Mouse (Mus musculus): Measurements from ENCODE around the gene Slc26a6. TPM values are rescaled to one million over a fixed set of nuclear protein-coding genes. Genes with fewer than 3 reads are reported as not detected.

The Slc26a6 gene
- polyA plus RNA-seq, 1 experiment, result 38.2 TPM

DNA sequence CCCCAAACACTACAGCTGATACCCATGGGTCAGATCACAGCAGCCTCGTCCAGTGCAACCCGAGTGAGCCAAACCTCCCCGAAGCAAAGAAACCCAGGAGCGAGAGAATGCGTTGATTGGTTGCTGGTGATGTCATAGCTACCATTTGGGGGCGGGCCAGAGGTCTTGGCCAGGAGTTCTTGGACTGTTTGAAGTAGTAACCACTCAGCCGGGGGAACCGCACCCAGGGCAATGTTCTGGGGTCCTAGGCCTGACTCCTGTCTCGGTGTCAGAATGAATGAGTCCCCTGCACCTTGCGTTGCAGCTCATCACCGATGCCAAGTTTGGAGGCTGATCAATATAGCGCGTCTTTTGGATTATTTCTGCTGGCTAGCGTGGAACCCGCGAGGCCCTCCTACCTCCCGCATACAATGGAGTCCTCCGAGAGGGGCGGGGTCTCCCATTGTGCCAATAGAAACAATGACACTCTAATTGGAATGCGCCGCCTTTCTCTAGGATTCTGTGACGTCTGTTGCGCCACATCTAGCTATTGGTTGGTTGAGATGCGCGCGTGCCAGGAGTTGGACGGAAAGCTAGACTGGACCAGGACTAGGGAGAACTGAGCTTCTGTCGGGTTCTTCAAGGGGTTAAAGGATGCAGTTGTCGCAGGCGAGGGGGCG is 28.2 kb upstream of the Slc26a6 start:
- H3K4me3 ChIP-seq (ENCODE audit: control insufficient read depth, insufficient read depth, low read length), result no peak overlapping the region
- H3K4me1 ChIP-seq (replicated peaks; ENCODE audit: control insufficient read depth, insufficient read depth, low read length), result peaks cover 12% of the 10 kb centered on the region; the same call in 1 of the 2 replicates
- no peak overlapping the region for H3K27ac ChIP-seq (ENCODE audit: control insufficient read depth, insufficient read depth, low read length)
- H3K27me3 ChIP-seq (ENCODE audit: control insufficient read depth, insufficient read depth, low read length), result peaks cover 14% of the 10 kb centered on the region
- H3K36me3 ChIP-seq (ENCODE audit: control insufficient read depth, insufficient read depth, low read length), result no peaks in the 10 kb centered on the region
- no peak for TF ChIP-seq POLR2A (IDR thresholded peaks at IDR 0.05; ENCODE audit: control insufficient read depth, extremely low read depth, insufficient read depth, low read length, poor library complexity)
- no peak for TF ChIP-seq CTCF (IDR thresholded peaks at IDR 0.05; ENCODE audit: borderline replicate concordance, control insufficient read depth, extremely low read depth, insufficient read depth, low read length, poor library complexity)
- 16% methylated on average over 31 of the region's 31 CpGs for WGBS
- no peak for DNase-seq

DNA sequence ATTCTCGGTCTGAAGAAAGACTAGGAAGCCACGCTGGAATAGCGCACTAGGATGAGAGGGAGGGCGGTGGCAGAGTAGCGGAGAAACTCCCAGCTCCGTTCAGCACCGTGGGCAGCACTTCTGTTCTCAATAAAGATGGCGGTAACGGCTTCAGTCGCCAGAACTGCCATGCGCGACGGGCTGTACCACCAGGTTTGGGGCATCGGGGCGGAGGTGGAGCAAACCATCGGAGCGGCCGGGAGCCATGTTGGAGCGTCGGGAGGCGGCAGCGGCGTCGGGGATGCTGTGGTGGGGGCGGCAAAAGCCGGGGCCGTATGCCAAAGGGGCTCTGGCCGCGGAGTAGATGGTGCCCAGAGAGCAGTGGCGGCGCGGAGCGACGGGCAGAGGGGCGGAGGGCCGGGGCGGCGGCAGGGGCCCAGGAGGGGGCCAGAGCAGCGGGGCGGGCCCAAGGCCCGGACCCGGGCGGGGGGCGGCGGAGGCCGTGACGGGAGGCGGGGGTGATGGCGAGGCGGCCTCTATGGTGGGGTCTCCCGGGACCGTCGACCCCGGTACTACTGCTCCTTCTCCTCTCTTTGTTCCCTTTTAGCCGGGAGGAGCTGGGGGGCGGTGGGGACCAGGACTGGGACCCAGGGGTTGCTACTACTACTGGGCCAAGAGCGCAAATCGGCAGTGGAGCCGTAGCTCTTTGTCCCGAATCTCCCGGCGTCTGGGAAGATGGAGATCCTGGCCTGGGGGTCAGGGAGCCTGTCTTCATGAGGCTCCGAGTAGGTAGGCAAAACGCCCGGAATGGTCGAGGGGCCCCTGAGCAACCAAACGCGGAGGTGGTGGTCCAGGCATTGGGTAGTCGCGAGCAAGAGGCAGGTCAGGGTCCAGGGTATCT is 27.0 kb upstream of the Slc26a6 start, which contains the start of gene Celsr3:
Gene Celsr3 (plus strand): TSS at position 501 of the 880 bp plus-strand sequence.
- H3K4me1 ChIP-seq (replicated peaks; ENCODE audit: control insufficient read depth, insufficient read depth, low read length), result peaks cover 12% of the 10 kb centered on the region; the same call in 1 of the 2 replicates
- H3K27me3 ChIP-seq (ENCODE audit: control insufficient read depth, insufficient read depth, low read length), result peaks cover 14% of the 10 kb centered on the region
- H3K27ac ChIP-seq (ENCODE audit: control insufficient read depth, insufficient read depth, low read length), result no peak within 1 kb of the TSS

DNA sequence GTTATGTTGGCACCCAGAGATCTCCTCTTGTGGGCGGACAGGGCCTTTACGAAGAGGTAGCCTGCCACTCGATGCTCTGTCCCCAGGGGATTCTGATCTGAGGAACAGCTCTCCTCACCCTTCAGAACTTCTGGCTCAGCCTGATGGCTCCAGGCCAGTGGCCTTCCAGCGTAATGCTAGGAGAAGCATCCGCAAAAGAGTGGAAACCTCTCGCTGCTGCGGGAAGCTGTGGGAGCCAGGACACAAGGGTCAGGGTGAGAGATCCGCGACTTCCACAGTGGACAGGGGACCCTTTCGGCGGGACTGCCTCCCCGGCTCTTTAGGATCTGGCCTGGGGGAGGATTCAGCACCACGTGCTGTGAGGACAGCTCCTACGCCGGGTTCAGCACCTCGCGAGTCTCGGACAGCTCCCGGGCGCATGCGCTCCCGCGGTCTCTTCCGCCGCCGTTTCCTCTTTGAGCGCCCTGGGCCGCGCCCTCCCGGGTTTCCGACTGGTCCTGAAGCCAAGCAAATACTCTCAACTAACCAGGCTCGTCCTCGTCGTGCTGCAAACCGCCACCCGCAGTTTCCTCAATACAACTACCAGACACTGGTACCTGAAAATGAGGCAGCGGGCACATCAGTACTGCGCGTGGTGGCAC is 26.3 kb upstream of the Slc26a6 start:
- H3K4me1 ChIP-seq (replicated peaks; ENCODE audit: control insufficient read depth, insufficient read depth, low read length), result peaks cover 18% of the 10 kb centered on the region; the same call in 1 of the 2 replicates
- peaks cover 20% of the 10 kb centered on the region for H3K27me3 ChIP-seq (ENCODE audit: control insufficient read depth, insufficient read depth, low read length)
- DNase-seq, result peak; percentile 74
- no peak overlapping the region for H3K27ac ChIP-seq (ENCODE audit: control insufficient read depth, insufficient read depth, low read length)
- TF ChIP-seq CTCF (IDR thresholded peaks at IDR 0.05; ENCODE audit: borderline replicate concordance, control insufficient read depth, extremely low read depth, insufficient read depth, low read length, poor library complexity) (no peak), POLR2A (IDR thresholded peaks at IDR 0.05; ENCODE audit: control insufficient read depth, extremely low read depth, insufficient read depth, low read length, poor library complexity) (no peak)
- 3% methylated on average over 39 of the region's 39 CpGs for WGBS
- peak overlapping the region; percentile 12 for H3K4me3 ChIP-seq (ENCODE audit: control insufficient read depth, insufficient read depth, low read length)
- H3K36me3 ChIP-seq (ENCODE audit: control insufficient read depth, insufficient read depth, low read length), result no peaks in the 10 kb centered on the region

More for the DNA sequence above, 27.0 kb upstream of the Slc26a6 start, which contains the start of gene Celsr3:
- Histone ChIP-seq H3K36me3 (ENCODE audit: control insufficient read depth, insufficient read depth, low read length) (no peaks in the 10 kb centered on the region), H3K4me3 (ENCODE audit: control insufficient read depth, insufficient read depth, low read length) (peak within 1 kb of the TSS; percentile 12)
- 8% methylated on average over 68 of the region's 70 CpGs for WGBS
- no peak for DNase-seq
- TF ChIP-seq CTCF (IDR thresholded peaks at IDR 0.05; ENCODE audit: borderline replicate concordance, control insufficient read depth, extremely low read depth, insufficient read depth, low read length, poor library complexity), result no peak

DNA sequence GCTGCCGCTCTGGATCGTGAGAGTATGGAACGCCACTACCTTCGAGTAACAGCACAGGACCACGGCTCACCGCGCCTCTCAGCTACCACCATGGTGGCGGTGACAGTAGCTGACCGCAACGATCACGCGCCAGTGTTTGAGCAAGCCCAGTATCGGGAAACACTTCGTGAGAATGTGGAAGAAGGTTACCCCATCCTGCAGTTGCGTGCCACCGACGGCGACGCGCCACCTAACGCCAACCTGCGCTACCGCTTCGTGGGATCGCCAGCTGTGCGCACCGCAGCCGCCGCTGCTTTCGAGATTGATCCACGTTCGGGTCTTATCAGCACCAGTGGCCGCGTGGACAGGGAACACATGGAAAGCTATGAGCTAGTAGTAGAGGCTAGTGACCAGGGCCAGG is 25.6 kb upstream of the Slc26a6 start:
- no peak for TF ChIP-seq CTCF (IDR thresholded peaks at IDR 0.05; ENCODE audit: borderline replicate concordance, control insufficient read depth, extremely low read depth, insufficient read depth, low read length, poor library complexity)
- no peak for TF ChIP-seq POLR2A (IDR thresholded peaks at IDR 0.05; ENCODE audit: control insufficient read depth, extremely low read depth, insufficient read depth, low read length, poor library complexity)
- no peak for DNase-seq
- Histone ChIP-seq H3K4me1 (replicated peaks; ENCODE audit: control insufficient read depth, insufficient read depth, low read length) (peaks cover 23% of the 10 kb centered on the region), H3K4me3 (ENCODE audit: control insufficient read depth, insufficient read depth, low read length) (peak overlapping the region; percentile 12; the same call in 1 of the 2 replicates), H3K27me3 (ENCODE audit: control insufficient read depth, insufficient read depth, low read length) (peaks cover 23% of the 10 kb centered on the region), H3K36me3 (ENCODE audit: control insufficient read depth, insufficient read depth, low read length) (no peaks in the 10 kb centered on the region), H3K27ac (ENCODE audit: control insufficient read depth, insufficient read depth, low read length) (no peak overlapping the region)
- WGBS, result 9% methylated on average over 34 of the region's 34 CpGs

DNA sequence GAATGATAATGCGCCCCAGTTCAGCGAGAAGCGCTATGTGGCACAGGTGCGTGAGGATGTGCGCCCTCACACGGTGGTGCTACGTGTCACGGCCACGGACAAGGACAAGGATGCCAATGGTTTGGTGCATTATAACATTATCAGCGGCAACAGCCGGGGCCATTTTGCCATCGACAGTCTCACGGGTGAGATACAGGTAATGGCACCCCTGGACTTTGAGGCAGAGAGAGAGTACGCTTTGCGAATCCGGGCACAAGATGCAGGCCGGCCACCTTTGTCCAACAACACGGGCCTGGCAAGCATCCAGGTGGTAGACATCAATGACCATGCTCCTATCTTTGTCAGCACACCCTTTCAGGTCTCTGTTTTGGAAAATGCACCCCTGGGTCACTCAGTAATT is 25.2 kb upstream of the Slc26a6 start:
- Histone ChIP-seq H3K4me3 (ENCODE audit: control insufficient read depth, insufficient read depth, low read length) (no peak overlapping the region), H3K27ac (ENCODE audit: control insufficient read depth, insufficient read depth, low read length) (no peak overlapping the region), H3K4me1 (replicated peaks; ENCODE audit: control insufficient read depth, insufficient read depth, low read length) (peaks cover 27% of the 10 kb centered on the region), H3K27me3 (ENCODE audit: control insufficient read depth, insufficient read depth, low read length) (peaks cover 27% of the 10 kb centered on the region), H3K36me3 (ENCODE audit: control insufficient read depth, insufficient read depth, low read length) (no peaks in the 10 kb centered on the region)
- TF ChIP-seq CTCF (IDR thresholded peaks at IDR 0.05; ENCODE audit: borderline replicate concordance, control insufficient read depth, extremely low read depth, insufficient read depth, low read length, poor library complexity) (no peak), POLR2A (IDR thresholded peaks at IDR 0.05; ENCODE audit: control insufficient read depth, extremely low read depth, insufficient read depth, low read length, poor library complexity) (no peak)
- WGBS, result 60% methylated on average over 18 of the region's 18 CpGs
- no peak for DNase-seq

DNA sequence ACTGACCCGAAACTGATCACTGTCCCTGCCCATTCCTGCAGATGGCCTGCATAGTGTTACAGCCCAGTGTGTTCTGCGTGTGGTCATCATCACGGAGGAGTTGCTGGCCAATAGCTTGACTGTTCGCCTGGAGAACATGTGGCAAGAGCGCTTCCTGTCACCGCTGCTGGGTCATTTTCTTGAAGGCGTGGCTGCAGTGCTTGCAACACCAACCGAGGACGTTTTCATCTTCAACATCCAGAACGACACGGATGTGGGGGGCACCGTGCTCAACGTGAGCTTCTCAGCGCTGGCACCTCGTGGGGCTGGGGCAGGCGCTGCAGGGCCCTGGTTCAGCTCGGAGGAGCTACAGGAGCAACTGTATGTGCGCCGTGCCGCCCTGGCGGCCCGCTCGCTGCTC is 21.4 kb upstream of the Slc26a6 start:
- no peak for TF ChIP-seq POLR2A (IDR thresholded peaks at IDR 0.05; ENCODE audit: control insufficient read depth, extremely low read depth, insufficient read depth, low read length, poor library complexity)
- no peak for TF ChIP-seq CTCF (IDR thresholded peaks at IDR 0.05; ENCODE audit: borderline replicate concordance, control insufficient read depth, extremely low read depth, insufficient read depth, low read length, poor library complexity)
- peaks cover 23% of the 10 kb centered on the region for H3K4me1 ChIP-seq (replicated peaks; ENCODE audit: control insufficient read depth, insufficient read depth, low read length)
- H3K4me3 ChIP-seq (ENCODE audit: control insufficient read depth, insufficient read depth, low read length), result peak overlapping the region; percentile 26
- peaks cover 12% of the 10 kb centered on the region; the same call in 1 of the 2 replicates for H3K27me3 ChIP-seq (ENCODE audit: control insufficient read depth, insufficient read depth, low read length)
- no peak for DNase-seq
- 6% methylated on average over 23 of the region's 23 CpGs for WGBS
- no peak overlapping the region for H3K27ac ChIP-seq (ENCODE audit: control insufficient read depth, insufficient read depth, low read length)
- no peaks in the 10 kb centered on the region for H3K36me3 ChIP-seq (ENCODE audit: control insufficient read depth, insufficient read depth, low read length)
